Mouse (Mus musculus) gastrocnemius, adult 2 months (tissue): Measurements from ENCODE around the gene Smim24. TPM values are rescaled to one million over a fixed set of nuclear protein-coding genes. Genes with fewer than 3 reads are reported as not detected.

ENCODE experiments used
- DNase-seq: peaks from one replicate; pipeline ENCODE4 v3.0.0; 2022
- H3K27ac ChIP-seq: fragments of 200-600 bp; 2 replicates; pipeline ENCODE4 v1.8.1; 2022; ENCODE audit warnings: mild to moderate bottlenecking
- H3K4me3 ChIP-seq: fragments of 200-600 bp; 2 replicates; pipeline ENCODE4 v1.8.1; 2022; ENCODE audit warnings: mild to moderate bottlenecking, moderate library complexity
- CTCF ChIP-seq: fragments of 200-600 bp; IDR thresholded peaks from 2 replicates; pipeline ENCODE4 v1.8.1; 2022; ENCODE audit warnings: antibody characterized with exemption, mild to moderate bottlenecking, moderate library complexity
- intact Hi-C: fragments of 180-260 bp; cut with DNase I; formaldehyde crosslinking; loops from one replicate; pipeline ENCODE4 v1.15.1; 2025
- total RNA-seq, 2 experiments: library from RNA; stranded (reverse); gene quantifications; 2 replicates each; pipeline ENCODE4 v1.2.3; 2021

The Smim24 gene
- total RNA-seq, 2 experiments from 2014 or later: not detected

DNA sequence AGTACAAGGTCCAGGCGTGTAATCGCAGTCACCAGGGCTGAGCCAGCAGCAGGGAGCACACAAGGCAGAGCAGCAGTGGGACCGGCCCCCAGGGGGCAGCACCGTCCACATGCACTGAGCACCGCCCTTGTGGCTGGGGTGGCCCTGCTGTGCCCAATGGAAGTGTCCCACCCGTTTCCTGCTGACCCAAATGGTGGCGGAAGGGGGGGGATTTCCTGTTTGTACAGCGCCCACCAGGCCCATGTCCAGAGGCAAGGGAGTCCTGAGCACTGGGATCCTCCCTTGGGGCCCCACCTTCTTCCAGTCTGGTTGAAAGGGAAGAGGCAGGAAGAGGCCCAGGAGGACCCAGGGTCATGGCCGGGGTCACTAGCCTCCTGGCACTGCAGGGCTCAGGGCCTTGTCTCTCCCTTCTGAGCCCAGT is 16.0 kb downstream of the Smim24 start:
- Histone ChIP-seq H3K27ac (peak overlapping the region; percentile 97), H3K4me3 (peak overlapping the region; percentile 70)
- peak; percentile 93 for DNase-seq
- peak; percentile 96 for TF ChIP-seq CTCF
- intact Hi-C loops: loop anchor here (2.0 kb wide), 1 partner anchor 26 kb away; no protein-coding TSS in a partner anchor

DNA sequence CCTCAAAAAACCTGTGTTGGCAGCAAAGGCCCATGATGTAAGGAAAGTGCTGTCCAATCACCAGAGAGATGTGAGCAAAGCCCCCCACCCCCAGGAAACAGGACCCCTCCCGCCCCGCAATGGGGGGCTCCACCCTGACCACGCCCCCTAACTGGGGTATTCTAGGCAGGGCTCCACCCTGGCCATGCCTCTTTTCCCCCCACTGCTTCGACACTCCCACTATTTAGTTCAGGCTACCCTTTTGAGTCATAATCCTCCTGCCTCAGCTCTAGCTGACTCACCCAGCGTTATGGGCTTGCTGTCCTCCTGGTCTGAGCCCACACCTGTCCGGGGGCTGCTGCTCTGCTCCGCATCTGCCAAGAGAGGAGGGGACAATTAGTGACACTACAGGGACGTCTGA is 16.5 kb downstream of the Smim24 start:
- H3K27ac ChIP-seq: peak overlapping the region; percentile 97
- peak overlapping the region; percentile 70 for H3K4me3 ChIP-seq
- DNase-seq: peak; percentile 46
- intact Hi-C loops: loop anchor here (2.0 kb wide), 1 partner anchor 25 kb away; no protein-coding TSS in a partner anchor
- no peak for TF ChIP-seq CTCF

DNA sequence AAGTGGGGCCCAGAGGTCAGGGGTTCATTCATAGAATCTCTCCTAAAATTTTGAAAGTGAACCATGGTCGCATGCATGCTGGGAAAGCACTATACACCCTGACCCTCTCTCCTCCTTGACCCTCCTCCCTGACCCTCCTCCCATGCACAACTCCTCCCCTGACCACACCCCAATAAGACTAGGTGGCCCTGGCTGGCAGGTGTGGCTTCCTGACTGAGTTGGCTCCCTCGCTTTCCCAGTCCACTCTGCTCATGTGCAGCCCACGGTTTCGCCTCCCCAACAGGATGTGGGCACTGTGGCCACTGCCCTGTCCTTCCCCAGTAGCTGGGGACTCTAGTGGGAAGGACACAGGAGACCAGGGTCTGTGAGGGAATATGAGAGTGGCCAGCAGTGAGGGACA is 17.5 kb downstream of the Smim24 start:
- peak; percentile 37 for DNase-seq
- no peak for TF ChIP-seq CTCF
- Histone ChIP-seq H3K27ac (peak overlapping the region; percentile 97), H3K4me3 (peak overlapping the region; percentile 70)
- intact Hi-C loops: no loop called here

GRCm38 (mm10) chr10:81410981-81411380 is 18.1 kb downstream of the Smim24 start:
- peak overlapping the region; percentile 70 for H3K4me3 ChIP-seq
- intact Hi-C loops: no loop called here
- no peak for TF ChIP-seq CTCF
- peak overlapping the region; percentile 97 for H3K27ac ChIP-seq
- no peak for DNase-seq

DNA sequence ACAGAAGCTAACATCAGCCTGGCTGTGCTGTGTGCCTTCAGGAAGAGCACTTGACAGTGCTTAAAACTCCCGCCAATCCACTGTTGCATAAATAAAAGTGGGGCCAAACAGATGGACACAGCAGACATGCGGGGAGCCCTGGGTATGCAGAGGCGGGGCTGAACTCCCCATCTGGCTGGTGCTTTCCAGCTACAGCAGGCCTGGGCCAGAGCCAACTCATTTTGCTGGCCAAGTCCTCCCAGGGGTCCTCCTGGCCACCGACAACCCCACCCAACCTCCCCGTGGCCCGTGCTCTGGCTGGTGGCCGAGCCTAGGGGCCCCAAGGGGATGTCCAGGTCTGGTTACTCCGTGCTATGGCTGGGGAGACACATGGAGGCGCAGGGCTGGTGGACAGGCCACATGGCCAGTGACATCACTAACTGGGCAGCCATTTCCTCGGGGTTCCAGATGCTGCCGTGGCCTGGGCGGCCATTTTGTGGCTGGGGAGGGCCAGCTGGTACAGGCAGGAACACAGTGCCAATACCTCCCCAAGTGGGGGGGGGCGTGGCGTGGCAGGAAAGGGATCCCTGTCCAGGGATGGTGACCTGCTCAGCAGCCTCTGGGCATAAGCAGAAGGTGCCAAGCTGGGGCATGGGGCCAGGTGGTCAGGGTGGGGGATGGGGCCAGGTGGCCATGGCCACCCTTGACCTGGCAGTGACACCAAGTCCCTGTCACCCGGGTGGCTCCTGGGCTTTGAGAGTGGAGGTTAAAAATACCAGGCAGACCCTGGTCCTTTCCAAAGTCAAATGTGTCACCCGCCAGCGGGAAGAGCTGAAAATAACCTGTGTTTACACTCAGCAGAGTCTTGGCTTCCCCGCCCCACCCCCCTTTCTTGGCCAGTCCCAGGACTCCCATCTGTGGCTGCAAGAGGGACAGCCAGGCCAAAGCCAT is 18.9 kb downstream of the Smim24 start:
- intact Hi-C loops: no loop called here
- Histone ChIP-seq H3K4me3 (peak overlapping the region; percentile 70), H3K27ac (peak overlapping the region; percentile 97)
- TF ChIP-seq CTCF: no peak
- DNase-seq: peak; percentile 97

DNA sequence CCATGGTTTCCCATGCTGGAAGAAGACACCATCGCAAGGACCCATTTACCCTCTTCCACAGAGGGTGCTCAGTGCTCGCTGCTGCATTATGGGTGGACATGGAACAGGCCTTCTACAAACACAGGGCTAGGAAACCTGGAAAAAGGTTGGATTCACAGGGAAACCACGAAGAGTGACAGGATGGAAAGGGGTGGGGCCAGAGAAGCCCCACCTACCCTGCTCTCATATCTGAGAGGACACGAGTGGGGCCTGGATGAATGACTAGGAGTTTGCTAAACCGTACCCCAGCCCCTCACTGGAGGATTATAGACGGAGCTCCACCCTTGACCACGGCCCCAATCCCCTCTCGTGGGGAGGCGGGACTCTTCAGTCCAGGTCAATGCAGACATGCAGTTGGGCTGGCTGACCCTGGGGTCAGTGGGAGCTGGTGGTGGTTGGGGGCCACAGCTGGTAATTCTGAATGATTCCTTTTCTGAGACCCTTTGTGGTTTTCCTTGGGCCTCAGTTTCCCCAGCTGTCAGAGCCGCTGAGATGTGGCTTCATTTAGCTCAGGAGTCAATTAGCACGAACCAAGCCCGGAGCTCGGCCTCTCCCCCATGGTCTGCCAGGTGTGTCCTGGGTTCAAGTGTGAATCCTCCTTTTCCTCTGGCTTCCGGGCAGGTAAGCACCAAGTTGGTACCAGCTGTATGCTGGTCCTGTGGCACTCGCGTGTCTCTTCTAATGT is 19.9 kb downstream of the Smim24 start:
- intact Hi-C loops: no loop called here
- no peak for TF ChIP-seq CTCF
- Histone ChIP-seq H3K27ac (peak overlapping the region; percentile 97), H3K4me3 (peak overlapping the region; percentile 70)
- DNase-seq: peak; percentile 63

GRCm38 (mm10) chr10:81413310-81414261 is 20.7 kb downstream of the Smim24 start:
- TF ChIP-seq CTCF: peak; percentile 23; the same call in 1 of the 2 replicates
- peak overlapping the region; percentile 97 for H3K27ac ChIP-seq
- intact Hi-C loops: no loop called here
- H3K4me3 ChIP-seq: peak overlapping the region; percentile 70
- DNase-seq: peak; percentile 94

DNA sequence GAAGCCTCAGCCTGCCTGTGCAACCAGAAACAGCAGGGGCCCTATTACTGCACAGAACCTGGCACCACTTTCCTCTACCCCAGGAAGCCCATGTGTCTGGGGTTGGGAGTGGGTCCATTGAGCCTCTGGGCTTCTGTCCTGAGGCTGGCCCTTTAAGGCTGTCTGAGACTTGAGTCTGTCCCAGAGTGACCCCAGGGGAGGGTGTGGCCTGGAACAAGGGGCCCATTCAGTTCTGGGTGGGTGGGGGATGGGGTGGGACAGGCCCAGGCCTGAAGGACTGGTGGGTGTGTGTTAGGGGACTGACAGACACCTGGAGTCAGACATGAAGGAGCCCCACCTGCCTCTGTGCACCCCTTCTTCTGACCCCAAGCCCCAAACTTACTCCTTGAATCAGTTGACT is 21.8 kb downstream of the Smim24 start:
- peak; percentile 82 for DNase-seq
- H3K27ac ChIP-seq: peak overlapping the region; percentile 97
- TF ChIP-seq CTCF: no peak
- H3K4me3 ChIP-seq: peak overlapping the region; percentile 70
- intact Hi-C loops: loop anchor here (1.0 kb wide), 1 partner anchor 15 kb away; no protein-coding TSS in a partner anchor

DNA sequence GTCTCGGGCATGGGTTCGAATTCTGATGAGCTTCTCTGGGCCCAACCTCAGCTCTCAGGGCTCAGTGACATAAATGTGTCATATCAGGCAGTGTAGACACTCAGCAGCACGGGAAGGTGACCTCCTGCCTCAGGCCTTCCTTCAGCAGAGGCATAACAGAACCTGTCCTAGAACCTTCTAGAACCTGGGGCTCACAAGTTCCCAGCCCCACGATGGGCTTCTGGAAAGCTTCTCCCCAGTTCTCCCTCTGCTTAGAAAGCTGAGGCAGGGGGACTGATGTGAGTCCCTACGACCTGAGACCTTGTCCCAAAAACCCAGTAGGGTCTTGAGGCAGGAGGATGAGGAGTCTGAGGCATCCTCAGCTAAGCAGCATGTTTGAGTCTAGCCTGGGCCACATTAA is 22.3 kb downstream of the Smim24 start:
- H3K27ac ChIP-seq: peak overlapping the region; percentile 97
- intact Hi-C loops: loop anchor here (1.0 kb wide), 1 partner anchor 14 kb away; no protein-coding TSS in a partner anchor

GRCm38 (mm10) chr10:81415549-81416310 is 22.9 kb downstream of the Smim24 start:
- Histone ChIP-seq H3K27ac (peak overlapping the region; percentile 97), H3K4me3 (peak overlapping the region; percentile 70)
- intact Hi-C loops: loop anchor here (1.0 kb wide), 1 partner anchor 14 kb away; no protein-coding TSS in a partner anchor
- DNase-seq: peak; percentile 93
- no peak for TF ChIP-seq CTCF

More for the DNA sequence above, 22.3 kb downstream of the Smim24 start:
- peak overlapping the region; percentile 70 for H3K4me3 ChIP-seq
- TF ChIP-seq CTCF: no peak
- DNase-seq: peak; percentile 40
